Mouse (Mus musculus) c-Kit-positive CD71-negative TER-119-negative erythroid progenitor cells, embryonic 14.5 days (primary cell): ENCODE measurements around the gene Zfp973.
"Not testable (repeated sequence)": the region's sequence is repeated elsewhere in the genome, so short reads cannot be mapped to it uniquely, and the experiment has no call there.

Experiments used
- DNase-seq: peaks from one replicate; pipeline ENCODE4 v3.0.0-alpha.2; 2013; ENCODE audit warnings: low read depth

Gene Zfp973

DNA sequence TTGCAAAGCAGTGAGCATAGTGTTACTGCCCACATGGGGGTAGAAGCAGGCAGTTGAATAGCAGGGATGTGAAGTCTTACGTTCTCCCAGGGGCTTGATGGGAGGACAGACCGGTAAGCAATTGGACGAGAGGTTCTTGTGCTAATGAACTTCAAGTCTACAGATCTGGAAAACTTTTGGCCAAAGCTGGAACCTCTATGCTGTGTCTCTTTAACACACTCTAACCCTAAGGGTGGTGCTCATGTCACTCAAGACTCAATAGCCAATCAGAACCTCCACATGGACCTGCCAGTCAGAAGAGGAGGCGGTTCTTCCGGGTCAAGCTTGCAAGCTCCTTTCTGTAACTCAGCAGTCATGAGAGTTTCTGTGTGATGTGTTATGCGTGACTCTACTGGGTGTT is at the start of gene Zfp973:
Zfp973 (plus strand) TSS at position 301 of the 400 bp plus-strand sequence.
- DNase-seq, result not testable (repeated sequence)

DNA sequence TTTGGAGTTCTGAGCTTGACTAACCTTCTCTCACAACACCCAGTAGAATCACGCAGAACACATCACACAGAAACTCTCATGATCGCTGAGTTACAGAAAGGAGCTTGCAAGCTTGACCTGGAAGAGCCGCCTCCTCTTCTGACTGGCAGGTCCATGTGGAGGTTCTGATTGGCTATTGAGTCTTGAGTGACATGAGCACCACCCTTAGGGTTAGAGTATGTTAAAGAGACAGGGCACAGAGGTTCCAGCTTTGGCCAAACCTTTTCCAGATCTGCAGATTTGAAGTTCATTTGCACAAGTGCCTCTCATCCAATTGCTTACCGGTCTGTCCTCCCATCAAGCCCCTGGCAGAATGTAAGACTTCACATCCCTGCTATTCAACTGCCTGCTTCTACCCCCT is 34.1 kb upstream of the Zfp973 start, which contains the start of gene Gm14308:
Gm14308 (minus strand) TSS at position 101 of the 400 bp plus-strand sequence.
- not testable (repeated sequence) for DNase-seq

DNA sequence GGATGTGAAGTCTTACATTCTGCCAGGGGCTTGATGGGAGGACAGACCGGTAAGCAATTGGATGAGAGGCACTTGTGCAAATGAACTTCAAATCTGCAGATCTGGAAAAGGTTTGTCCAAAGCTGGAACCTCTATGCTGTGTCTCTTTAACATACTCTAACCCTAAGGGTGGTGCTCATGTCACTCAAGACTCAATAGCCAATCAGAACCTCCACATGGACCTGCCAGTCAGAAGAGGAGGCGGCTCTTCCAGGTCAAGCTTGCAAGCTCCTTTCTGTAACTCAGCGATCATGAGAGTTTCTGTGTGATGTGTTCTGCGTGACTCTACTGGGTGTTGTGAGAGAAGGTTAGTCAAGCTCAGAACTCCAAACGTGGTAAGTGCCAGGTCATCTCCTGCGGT is 37.7 kb downstream of the Zfp973 start, which contains the start of gene Gm14305:
Gm14305 (plus strand) TSS at position 278 of the 400 bp plus-strand sequence.
- not testable (repeated sequence) for DNase-seq
